Mouse (Mus musculus): ENCODE measurements around the gene Bola3. TPM values are rescaled to one million over a fixed set of nuclear protein-coding genes. Genes with fewer than 3 reads are reported as not detected.
"Not testable (repeated sequence)": the region's sequence is repeated elsewhere in the genome, so short reads cannot be mapped to it uniquely, and the experiment has no call there.

The Bola3 gene
- polyA plus RNA-seq, 1 experiment from 2014 or later, result 102 TPM

- 80% methylated on average over 2 of the region's 2 CpGs for WGBS
- ATAC-seq (ENCODE audit: low FRiP score, low read depth), result no peak
- H3K4me2 ChIP-seq (replicated peaks), result no peak overlapping the region
Observed at GRCm38 (mm10) chr6:83322794-83323193, 26.2 kb upstream of the Bola3 start.

DNA sequence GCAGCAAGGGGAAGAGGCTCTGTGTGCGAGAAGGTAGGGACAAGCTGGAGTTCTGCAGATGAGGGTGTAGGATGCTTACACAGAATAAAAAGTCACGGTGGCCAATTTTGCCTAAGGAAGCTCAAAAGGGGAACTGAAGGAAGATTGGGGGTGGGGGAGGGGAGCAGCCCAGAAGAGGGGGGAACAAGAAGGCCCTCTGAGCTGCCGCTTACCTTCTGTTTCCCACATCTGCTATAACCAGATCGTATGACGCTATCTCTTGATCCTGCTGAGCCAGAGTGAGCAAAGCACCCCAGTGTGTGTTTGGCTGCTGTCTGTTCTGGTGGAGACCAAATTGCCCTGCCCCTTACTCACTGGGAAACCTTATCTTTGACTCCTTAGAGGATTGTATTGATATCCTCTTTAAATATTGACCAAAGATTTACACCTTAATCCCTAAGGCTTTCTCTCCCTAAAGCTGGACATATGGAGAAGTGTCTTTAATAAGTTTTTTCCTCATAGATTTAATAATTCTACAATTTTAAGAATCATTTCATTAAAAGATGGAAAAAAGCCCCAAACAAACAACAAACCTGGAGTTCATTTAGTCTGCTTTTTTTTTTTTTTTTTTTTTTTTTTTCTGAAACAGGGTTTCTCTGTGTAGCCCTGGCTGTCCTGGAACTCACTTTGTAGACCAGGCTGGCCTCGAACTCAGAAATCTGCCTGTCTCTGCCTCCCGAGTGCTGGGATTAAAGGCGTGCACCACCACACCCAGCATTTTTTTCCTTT lies 25.1 kb upstream of the Bola3 start:
- Histone ChIP-seq H3K36me3 (no peaks in the 10 kb centered on the region), H3K4me1 (peaks cover 19% of the 10 kb centered on the region), H3K27me3 (no peaks in the 10 kb centered on the region), H3K9me3 (no peaks in the 10 kb centered on the region), H3K4me2 (replicated peaks) (no peak overlapping the region), H3K4me3 (no peak overlapping the region), H3K27ac (replicated peaks) (no peak overlapping the region), H3K9ac (replicated peaks) (no peak overlapping the region)
- ATAC-seq (ENCODE audit: low FRiP score, low read depth), result no peak
- 69% methylated on average over 8 of the region's 8 CpGs for WGBS

More at GRCm38 (mm10) chr6:83322794-83323193, 26.2 kb upstream of the Bola3 start:
- Histone ChIP-seq H3K27ac (replicated peaks) (no peak overlapping the region), H3K27me3 (no peaks in the 10 kb centered on the region), H3K4me1 (peaks cover 15% of the 10 kb centered on the region), H3K36me3 (no peaks in the 10 kb centered on the region), H3K9ac (replicated peaks) (no peak overlapping the region), H3K4me3 (no peak overlapping the region), H3K9me3 (no peaks in the 10 kb centered on the region)

DNA sequence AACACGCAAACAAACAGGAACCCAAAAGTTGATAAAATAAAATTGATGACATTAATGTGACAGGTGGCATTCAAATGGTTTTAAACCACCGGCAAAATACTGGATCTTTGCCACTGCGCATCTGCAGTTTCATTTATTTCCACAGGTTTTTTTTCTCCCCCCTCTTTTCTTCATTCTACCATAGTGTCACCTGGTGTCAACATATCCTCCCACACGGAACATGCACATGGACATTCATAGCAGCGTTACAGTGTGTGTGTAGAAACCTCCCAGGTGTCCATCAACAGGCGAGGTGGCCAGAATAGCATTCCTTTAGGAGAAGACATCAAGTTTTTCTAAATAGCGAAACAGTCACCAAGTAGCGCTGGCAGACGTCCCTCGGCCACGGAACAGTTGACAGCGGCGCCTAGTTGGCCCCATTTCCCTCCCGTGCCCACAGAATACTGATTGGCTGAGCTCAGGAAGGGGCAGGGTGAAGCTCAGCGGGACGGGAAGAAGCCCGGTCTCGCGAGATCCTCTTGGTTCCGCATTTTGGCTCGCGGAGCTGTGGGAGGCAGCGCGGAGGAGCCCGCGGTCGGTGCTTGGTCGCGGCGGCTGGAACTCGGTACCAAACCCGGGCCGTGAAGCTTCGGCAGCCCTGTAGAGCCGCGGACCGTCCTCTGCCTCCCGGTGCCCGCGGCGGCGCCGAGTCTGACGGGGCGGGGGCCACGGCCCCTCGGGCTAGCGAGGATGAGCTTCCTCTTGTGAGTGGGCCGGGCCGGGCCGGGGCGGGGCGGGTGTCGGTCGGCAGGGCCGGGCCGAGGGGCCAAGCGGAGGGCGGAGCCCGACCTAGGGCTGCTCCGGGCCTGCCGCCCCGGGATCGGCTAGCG lies 23.2 kb upstream of the Bola3 start, which contains the start of the genes Mthfd2 and Mob1a:
Mthfd2 (minus strand) TSS at position 384 of the 869 bp plus-strand sequence.
Mob1a (plus strand) TSS at position 492 of the 869 bp plus-strand sequence.
- Histone ChIP-seq H3K27ac (replicated peaks) (peak within 1 kb of the TSS; percentile 92), H3K27me3 (no peaks in the 10 kb centered on the region), H3K9me3 (no peaks in the 10 kb centered on the region), H3K9ac (replicated peaks) (peak within 1 kb of the TSS; percentile 96), H3K36me3 (peaks cover 11% of the 10 kb centered on the region), H3K4me3 (peak within 1 kb of the TSS; percentile 92), H3K4me2 (replicated peaks) (peak within 1 kb of the TSS; percentile 70), H3K4me1 (peaks cover 19% of the 10 kb centered on the region)
- 2% methylated on average over 62 of the region's 65 CpGs for WGBS
- ATAC-seq (ENCODE audit: low FRiP score, low read depth), result peak; percentile 98

GRCm38 (mm10) chr6:83326394-83326736 lies 22.6 kb upstream of the Bola3 start:
- Histone ChIP-seq H3K9ac (replicated peaks) (peak overlapping the region; percentile 96), H3K27me3 (no peaks in the 10 kb centered on the region), H3K4me1 (peaks cover 19% of the 10 kb centered on the region), H3K36me3 (peaks cover 17% of the 10 kb centered on the region), H3K4me3 (peak overlapping the region; percentile 92), H3K27ac (replicated peaks) (peak overlapping the region; percentile 92), H3K4me2 (replicated peaks) (peak overlapping the region; percentile 70), H3K9me3 (no peaks in the 10 kb centered on the region)
- 13% methylated on average over 6 of the region's 6 CpGs for WGBS
- no peak; the same call in 1 of the 2 replicates for ATAC-seq (ENCODE audit: low FRiP score, low read depth)

DNA sequence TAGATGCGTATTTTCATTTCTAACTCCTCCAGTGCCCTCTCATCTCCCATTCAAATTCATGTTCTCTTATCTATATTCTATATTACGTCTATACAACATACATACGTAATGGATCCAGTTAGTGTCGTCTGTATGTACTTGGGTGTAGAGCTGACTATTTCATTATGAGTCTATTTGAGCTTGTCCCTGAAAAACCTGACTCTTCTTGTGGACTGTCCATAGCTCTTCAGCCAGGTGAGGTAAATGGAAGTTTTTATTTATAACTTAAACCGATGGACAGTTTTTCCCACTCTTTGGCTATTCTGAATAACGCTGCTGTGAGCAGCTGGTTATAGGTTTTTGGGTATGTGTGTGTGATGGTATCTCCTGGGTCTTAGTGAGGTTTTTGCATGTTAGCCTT lies 22.2 kb upstream of the Bola3 start:
- ATAC-seq (ENCODE audit: low FRiP score, low read depth), result no peak
- Histone ChIP-seq H3K4me2 (replicated peaks) (peak overlapping the region; percentile 70), H3K9ac (replicated peaks) (peak overlapping the region; percentile 96), H3K9me3 (no peaks in the 10 kb centered on the region), H3K4me1 (peaks cover 19% of the 10 kb centered on the region), H3K4me3 (peak overlapping the region; percentile 92), H3K27me3 (no peaks in the 10 kb centered on the region), H3K27ac (replicated peaks) (no peak overlapping the region), H3K36me3 (peaks cover 21% of the 10 kb centered on the region)
- WGBS, result 73% methylated on average over 6 of the region's 6 CpGs

GRCm38 (mm10) chr6:83327591-83328190 lies 21.3 kb upstream of the Bola3 start:
- no peak overlapping the region for H3K27ac ChIP-seq (replicated peaks)

GRCm38 (mm10) chr6:83341387-83341786 lies 7.6 kb upstream of the Bola3 start:
- H3K27ac ChIP-seq (replicated peaks), result no peak overlapping the region
- H3K36me3 ChIP-seq, result peaks cover 52% of the 10 kb centered on the region
- H3K4me2 ChIP-seq (replicated peaks), result no peak overlapping the region
- no peak overlapping the region for H3K4me3 ChIP-seq
- H3K9ac ChIP-seq (replicated peaks), result no peak overlapping the region
- H3K4me1 ChIP-seq, result no peaks in the 10 kb centered on the region
- no peak for ATAC-seq (ENCODE audit: low FRiP score, low read depth)
- WGBS, result 88% methylated on average over 3 of the region's 3 CpGs
- H3K27me3 ChIP-seq, result no peaks in the 10 kb centered on the region
- no peaks in the 10 kb centered on the region for H3K9me3 ChIP-seq

More at GRCm38 (mm10) chr6:83327591-83328190, 21.3 kb upstream of the Bola3 start:
- Histone ChIP-seq H3K4me1 (peaks cover 19% of the 10 kb centered on the region), H3K36me3 (peaks cover 29% of the 10 kb centered on the region), H3K27me3 (no peaks in the 10 kb centered on the region), H3K4me3 (no peak overlapping the region), H3K9ac (replicated peaks) (no peak overlapping the region), H3K9me3 (no peaks in the 10 kb centered on the region), H3K4me2 (replicated peaks) (peak overlapping the region; percentile 70; the same call in 1 of the 2 replicates)
- no peak for ATAC-seq (ENCODE audit: low FRiP score, low read depth)
- WGBS, result 87% methylated on average over 3 of the region's 3 CpGs

DNA sequence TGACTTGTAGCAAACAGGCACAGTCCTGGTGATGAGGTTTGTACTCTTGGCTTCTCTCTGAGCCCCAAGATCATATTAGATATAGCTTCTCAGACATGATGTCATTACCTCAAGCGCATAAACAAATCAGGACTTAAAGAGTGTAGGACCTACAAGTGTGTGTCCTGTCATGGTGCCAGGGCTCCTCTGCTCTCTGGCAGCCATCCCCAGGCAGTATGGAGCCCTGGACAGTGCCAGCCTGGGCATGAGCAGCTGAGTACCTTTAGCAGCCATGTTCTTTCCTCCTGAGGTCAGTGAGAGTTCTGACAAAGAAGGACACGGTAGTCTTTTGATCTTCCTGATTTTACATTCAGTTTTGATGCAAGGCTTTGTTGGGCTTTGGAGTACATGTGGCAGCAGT lies 6.0 kb upstream of the Bola3 start:
- no peak overlapping the region for H3K9ac ChIP-seq (replicated peaks)
- H3K4me2 ChIP-seq (replicated peaks), result no peak overlapping the region
- H3K27ac ChIP-seq (replicated peaks), result no peak overlapping the region
- 90% methylated on average over 2 of the region's 2 CpGs for WGBS
- H3K36me3 ChIP-seq, result peaks cover 47% of the 10 kb centered on the region
- no peak overlapping the region for H3K4me3 ChIP-seq
- H3K27me3 ChIP-seq, result no peaks in the 10 kb centered on the region
- no peak for ATAC-seq (ENCODE audit: low FRiP score, low read depth)
- H3K4me1 ChIP-seq, result no peaks in the 10 kb centered on the region
- H3K9me3 ChIP-seq, result no peaks in the 10 kb centered on the region

GRCm38 (mm10) chr6:83345285-83345684 lies 3.7 kb upstream of the Bola3 start:
- not testable (repeated sequence) for H3K9me3 ChIP-seq; ATAC-seq (ENCODE audit: low FRiP score, low read depth); H3K4me2 ChIP-seq (replicated peaks); H3K27ac ChIP-seq (replicated peaks); H3K27me3 ChIP-seq; H3K9ac ChIP-seq (replicated peaks); H3K4me3 ChIP-seq
- WGBS, result 95% methylated on average over 8 of the region's 8 CpGs
- Histone ChIP-seq H3K36me3 (peaks cover 25% of the 10 kb centered on the region), H3K4me1 (peaks cover 11% of the 10 kb centered on the region)

- Histone ChIP-seq H3K36me3 (peaks cover 4% of the 10 kb centered on the region), H3K9ac (replicated peaks) (no peak overlapping the region), H3K4me3 (no peak overlapping the region), H3K9me3 (no peaks in the 10 kb centered on the region), H3K27me3 (no peaks in the 10 kb centered on the region), H3K4me2 (replicated peaks) (no peak overlapping the region), H3K27ac (replicated peaks) (no peak overlapping the region), H3K4me1 (peaks cover 16% of the 10 kb centered on the region)
- no peak for ATAC-seq (ENCODE audit: low FRiP score, low read depth)
- 86% methylated on average over 3 of the region's 3 CpGs for WGBS
Observed at GRCm38 (mm10) chr6:83347916-83348315, 1.0 kb upstream of the Bola3 start.

GRCm38 (mm10) chr6:83349274-83349958 lies 469 bp downstream of the Bola3 start:
- 0% methylated on average over 53 of the region's 53 CpGs for WGBS
- H3K27me3 ChIP-seq, result no peaks in the 10 kb centered on the region
- no peaks in the 10 kb centered on the region for H3K9me3 ChIP-seq
- no peak overlapping the region; the same call in 1 of the 2 replicates for H3K27ac ChIP-seq (replicated peaks)
- H3K4me3 ChIP-seq, result peak overlapping the region; percentile 92
- peak overlapping the region; percentile 87 for H3K4me2 ChIP-seq (replicated peaks)
- peaks cover 16% of the 10 kb centered on the region for H3K4me1 ChIP-seq
- peak; percentile 96 for ATAC-seq (ENCODE audit: low FRiP score, low read depth)
- H3K36me3 ChIP-seq, result peaks cover 11% of the 10 kb centered on the region
- H3K9ac ChIP-seq (replicated peaks), result peak overlapping the region; percentile 93
